Mouse (Mus musculus) megakaryocyte, embryonic 14.5 days (primary cell): Measurements from ENCODE around the gene Gpld1.

Experiments
- FLI1 ChIP-seq: IDR thresholded peaks from 2 replicates; pipeline ENCODE4 v1.6.1; 2012; ENCODE audit warnings: low read length, inconsistent platforms, mixed read lengths
- GATA1 ChIP-seq: IDR thresholded peaks from 3 replicates; pipeline ENCODE4 v1.6.1; 2012; ENCODE audit warnings: mixed read lengths, low read length, inconsistent platforms, borderline replicate concordance

DNA sequence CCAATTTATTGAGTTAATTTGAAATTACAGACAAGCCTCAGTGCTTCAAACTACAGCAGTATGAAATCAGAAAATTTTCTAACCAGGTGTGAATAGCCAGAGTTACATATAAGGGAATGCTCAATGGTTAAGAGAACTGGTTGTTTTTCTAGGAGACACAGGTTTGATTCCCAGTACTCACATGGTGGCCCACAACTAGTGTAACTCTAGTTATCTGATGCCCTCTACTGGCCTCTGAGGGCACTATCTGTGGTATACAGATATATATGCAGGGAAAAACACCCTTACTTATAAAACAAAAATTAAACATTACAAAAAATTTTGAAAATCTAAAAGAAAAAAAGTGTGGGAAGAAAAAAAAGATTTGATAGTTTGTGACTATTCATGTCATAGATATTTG is 60.0 kb downstream of the Gpld1 start:
- no peak for TF ChIP-seq FLI1
- TF ChIP-seq GATA1 = no peak
